Mouse (Mus musculus) embryonic fibroblast, embryonic 13.5 days (primary cell): ENCODE results near the gene Tcf7l1.

ENCODE experiments used
- CTCF ChIP-seq: IDR thresholded peaks from 2 replicates; pipeline ENCODE4 v1.5.1; 2011; ENCODE audit warnings: mild to moderate bottlenecking, control low read depth, low read length, moderate library complexity, borderline replicate concordance; ENCODE audit not compliant: insufficient read depth
- POLR2A ChIP-seq: IDR thresholded peaks from 2 replicates; pipeline ENCODE4 v1.6.1; 2011; ENCODE audit warnings: low read depth, mild to moderate bottlenecking, control low read depth, low read length, moderate library complexity

DNA sequence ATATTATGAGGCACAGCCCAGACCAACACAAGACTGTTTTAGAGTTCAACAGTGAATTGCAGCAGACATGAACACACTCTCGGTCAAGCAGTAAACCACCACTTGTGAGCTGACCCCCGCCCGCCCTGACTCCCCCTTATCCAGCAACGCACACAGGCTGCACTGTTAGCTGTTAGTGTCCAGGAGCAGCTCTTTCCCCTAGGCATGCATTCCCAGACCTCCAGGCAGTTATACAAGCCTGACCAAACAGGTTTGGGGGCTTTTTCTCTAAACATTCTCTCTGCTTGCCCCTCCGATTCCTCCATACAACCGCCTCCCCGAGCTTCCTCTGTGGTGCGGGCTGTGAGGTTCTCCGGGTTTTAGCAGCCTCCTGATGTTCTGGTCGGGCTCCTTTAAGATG is 112.0 kb downstream of the Tcf7l1 start:
- TF ChIP-seq POLR2A, result no peak
- no peak for TF ChIP-seq CTCF
